Mouse (Mus musculus) megakaryocyte progenitor cell, adult 5-6 weeks (primary cell): ENCODE measurements around the gene Fosl1. TPM values are rescaled to one million over a fixed set of nuclear protein-coding genes. Genes with fewer than 3 reads are reported as not detected.
"Not testable (repeated sequence)": the region's sequence is repeated elsewhere in the genome, so short reads cannot be mapped to it uniquely, and the experiment has no call there.

Experiments
- ATAC-seq: replicated peaks from 2 replicates; pipeline ENCODE4 v1.8.0; 2016; ENCODE audit warnings: mild to moderate bottlenecking, moderate TSS enrichment, inconsistent platforms; ENCODE audit not compliant: poor library complexity
- total RNA-seq, 2 experiments: library from RNA; stranded (forward) in 1 of 2; stranded (reverse) in 1 of 2; fragments of 157-497, 149-512 nt in 1 of 2; fragments of 200-1000 nt in 1 of 2; gene quantifications; 2 replicates each; pipeline versions ENCODE4 v1.2.3 to v1.2.4; 2015 to 2017

Fosl1 gene
- 0.47 and 0.98 TPM in 2 replicates for total RNA-seq (2015)
- total RNA-seq (2017) = 1.2 TPM in 1 of 2 replicates, not detected in the other

GRCm38 (mm10) chr19:5447515-5448353, at the start of gene Fosl1:
Fosl1 (plus strand) TSS chr19:5447547.
- ATAC-seq = peak; percentile 75

- not testable (repeated sequence) for ATAC-seq
Observed at GRCm38 (mm10) chr19:5401073-5401472, 46.3 kb upstream of the Fosl1 start.

GRCm38 (mm10) chr19:5402293-5402692, 45.1 kb upstream of the Fosl1 start, which contains the start of gene Tsga10ip:
Tsga10ip (minus strand) TSS chr19:5402526.
- no peak for ATAC-seq

GRCm38 (mm10) chr19:5405924-5406323, 41.4 kb upstream of the Fosl1 start:
- ATAC-seq = peak; percentile 56

- peak; percentile 55 for ATAC-seq
Observed at GRCm38 (mm10) chr19:5406531-5407126, 40.7 kb upstream of the Fosl1 start.

GRCm38 (mm10) chr19:5407133-5407532, 40.2 kb upstream of the Fosl1 start:
- ATAC-seq = peak; percentile 76

GRCm38 (mm10) chr19:5408057-5409001, 39.0 kb upstream of the Fosl1 start:
- no peak for ATAC-seq

- no peak for ATAC-seq
Observed at GRCm38 (mm10) chr19:5409068-5409467, 38.3 kb upstream of the Fosl1 start.

GRCm38 (mm10) chr19:5410641-5411040, 36.7 kb upstream of the Fosl1 start:
- ATAC-seq = no peak

GRCm38 (mm10) chr19:5411961-5412360, 35.4 kb upstream of the Fosl1 start:
- no peak for ATAC-seq

GRCm38 (mm10) chr19:5413840-5414239, 33.5 kb upstream of the Fosl1 start:
- ATAC-seq = no peak

- ATAC-seq = 0 out of 2 replicates have a peak, but pooled peaks have one; percentile 20
Observed at GRCm38 (mm10) chr19:5414534-5414957, 32.8 kb upstream of the Fosl1 start.

GRCm38 (mm10) chr19:5418750-5419466, 28.4 kb upstream of the Fosl1 start:
- ATAC-seq = no peak

- ATAC-seq = no peak
Observed at GRCm38 (mm10) chr19:5419630-5420029, 27.7 kb upstream of the Fosl1 start.

- no peak for ATAC-seq
Observed at GRCm38 (mm10) chr19:5420579-5420978, 26.8 kb upstream of the Fosl1 start.

GRCm38 (mm10) chr19:5421784-5422183, 25.6 kb upstream of the Fosl1 start:
- ATAC-seq = no peak

GRCm38 (mm10) chr19:5422267-5422666, 25.1 kb upstream of the Fosl1 start:
- ATAC-seq = no peak

- ATAC-seq = no peak
Observed at GRCm38 (mm10) chr19:5422895-5423443, 24.4 kb upstream of the Fosl1 start.

- no peak for ATAC-seq
Observed at GRCm38 (mm10) chr19:5423561-5423960, 23.8 kb upstream of the Fosl1 start.
